Mouse (Mus musculus) cerebellum, adult 11 months (tissue): ENCODE measurements around the gene Lasp1.

ENCODE experiments used
- DNase-seq: peaks from one replicate; pipeline ENCODE4 v3.0.0; 2022

The Lasp1 gene

DNA sequence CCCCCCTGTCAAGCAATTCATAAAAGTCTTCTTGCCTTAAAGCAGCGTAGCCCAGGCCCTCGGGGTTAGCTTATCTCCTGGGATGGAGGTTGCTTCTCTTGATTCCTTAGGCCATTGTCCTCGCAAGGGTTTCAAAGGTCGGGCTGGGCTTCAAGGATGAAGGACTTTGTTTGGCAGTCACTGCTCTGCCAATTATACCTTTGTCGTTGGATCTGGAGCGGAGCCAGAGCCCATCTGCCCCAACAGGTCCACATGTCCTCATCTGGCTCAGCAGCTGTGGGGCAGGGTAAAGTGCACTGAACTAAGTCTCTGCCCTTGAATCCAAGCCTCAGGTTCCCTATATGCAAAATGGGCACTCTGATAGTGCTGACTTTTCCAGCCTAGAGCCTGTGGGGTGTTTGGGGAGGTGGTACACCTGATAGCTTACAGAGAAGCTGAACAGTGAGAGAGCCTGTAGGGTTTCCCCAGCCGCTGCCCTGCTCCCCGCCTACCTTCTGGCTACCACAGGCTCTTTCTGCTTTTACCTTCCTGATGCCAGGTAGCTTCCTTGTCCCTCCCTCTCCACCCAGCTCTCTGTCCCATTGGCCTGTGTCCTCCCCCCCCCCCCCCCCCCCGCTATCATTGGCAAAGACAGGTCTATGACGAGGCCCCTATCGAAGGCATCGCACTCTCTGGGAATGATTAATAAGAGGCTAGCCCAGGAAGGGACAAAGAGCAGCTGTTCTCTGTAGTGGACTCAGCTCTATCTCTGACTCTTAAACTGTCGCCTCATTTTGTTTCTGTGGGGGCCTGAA is 13.0 kb downstream of the Lasp1 start:
- no peak for DNase-seq

GRCm38 (mm10) chr11:97812491-97812921 is 13.7 kb downstream of the Lasp1 start:
- DNase-seq, result no peak

- DNase-seq, result no peak
Measured at GRCm38 (mm10) chr11:97813085-97813484, 14.3 kb downstream of the Lasp1 start.

DNA sequence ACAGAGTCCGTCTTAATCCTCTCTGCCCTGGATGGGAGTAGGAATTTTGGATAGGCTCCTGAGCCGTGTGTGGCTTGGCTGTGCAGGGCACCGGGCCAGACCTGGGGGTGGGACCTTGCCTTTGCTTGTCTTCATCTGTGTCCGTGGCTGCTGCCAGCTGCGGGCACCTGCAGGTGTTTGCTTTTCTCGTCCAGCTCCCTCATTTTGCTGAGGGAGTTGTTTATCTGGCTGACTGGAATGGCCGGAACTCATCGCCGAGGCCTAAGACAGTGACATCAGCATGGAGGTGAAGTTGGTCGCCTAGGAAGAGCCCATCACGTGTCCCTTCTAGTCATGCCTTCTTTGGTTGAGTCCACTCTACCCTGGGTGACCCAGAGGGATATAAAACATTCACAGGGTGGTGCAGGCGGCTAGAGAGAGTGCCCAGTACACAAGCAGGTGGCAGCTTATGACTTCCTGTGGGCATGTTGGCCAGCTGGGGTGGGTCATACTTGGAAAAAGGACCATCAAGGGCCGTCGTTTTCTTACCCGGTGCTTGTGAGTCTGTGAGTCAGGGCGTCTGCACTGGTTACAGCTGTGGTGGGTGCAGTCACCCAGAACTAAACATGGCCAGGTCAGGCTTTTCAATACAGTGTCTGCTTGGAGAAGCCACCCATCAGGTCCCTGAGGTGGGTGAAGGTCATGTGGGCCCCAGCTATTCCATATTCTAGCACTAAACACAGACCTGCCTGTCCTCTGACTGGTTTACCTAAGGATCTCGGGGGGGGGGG is 15.1 kb downstream of the Lasp1 start:
- no peak for DNase-seq

- no peak for DNase-seq
Measured at GRCm38 (mm10) chr11:97815736-97816135, 16.9 kb downstream of the Lasp1 start.

- no peak for DNase-seq
Measured at GRCm38 (mm10) chr11:97816176-97816575, 17.4 kb downstream of the Lasp1 start.

DNA sequence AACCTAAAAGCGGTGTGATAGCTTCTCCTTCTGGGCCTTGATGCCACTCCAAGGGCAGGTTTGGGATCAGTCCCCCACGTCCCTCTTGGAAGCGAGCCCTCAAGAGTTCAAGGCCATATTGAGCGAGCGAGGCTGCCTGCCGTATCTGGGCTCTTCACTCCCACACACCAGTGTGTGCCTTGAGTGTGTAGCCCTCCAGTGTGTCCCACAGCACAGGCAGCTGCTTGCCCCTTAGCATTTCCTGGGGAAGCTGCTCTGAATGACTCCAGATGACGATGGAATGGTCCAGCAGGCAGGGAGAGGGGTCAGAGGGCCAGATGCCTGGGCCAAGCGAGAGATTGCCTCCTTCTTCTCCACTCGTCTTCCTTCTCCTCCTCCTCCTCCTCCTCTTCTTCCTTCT is 18.1 kb downstream of the Lasp1 start:
- DNase-seq, result no peak

DNA sequence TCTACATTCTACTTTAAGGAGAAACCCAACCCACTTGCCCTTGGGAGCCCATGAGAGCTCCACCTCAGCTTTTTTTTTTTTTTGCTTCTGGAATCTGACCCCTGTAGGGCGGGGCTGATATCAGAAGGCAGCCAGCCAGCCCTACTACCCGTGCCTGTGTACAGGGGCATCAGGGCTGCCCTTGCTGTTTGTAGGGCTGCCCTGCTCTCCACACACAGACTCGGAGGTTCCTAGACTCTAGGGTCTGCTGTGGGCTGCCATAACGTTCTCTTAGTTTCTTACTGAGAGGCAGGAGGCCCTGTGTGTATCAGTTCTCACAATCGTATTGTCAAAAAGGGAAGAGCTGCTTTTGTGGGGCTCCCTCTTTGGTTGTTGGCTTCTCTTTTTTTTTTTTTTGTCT is 18.6 kb downstream of the Lasp1 start:
- no peak for DNase-seq

- no peak for DNase-seq
Measured at GRCm38 (mm10) chr11:97818003-97818402, 19.2 kb downstream of the Lasp1 start.

DNA sequence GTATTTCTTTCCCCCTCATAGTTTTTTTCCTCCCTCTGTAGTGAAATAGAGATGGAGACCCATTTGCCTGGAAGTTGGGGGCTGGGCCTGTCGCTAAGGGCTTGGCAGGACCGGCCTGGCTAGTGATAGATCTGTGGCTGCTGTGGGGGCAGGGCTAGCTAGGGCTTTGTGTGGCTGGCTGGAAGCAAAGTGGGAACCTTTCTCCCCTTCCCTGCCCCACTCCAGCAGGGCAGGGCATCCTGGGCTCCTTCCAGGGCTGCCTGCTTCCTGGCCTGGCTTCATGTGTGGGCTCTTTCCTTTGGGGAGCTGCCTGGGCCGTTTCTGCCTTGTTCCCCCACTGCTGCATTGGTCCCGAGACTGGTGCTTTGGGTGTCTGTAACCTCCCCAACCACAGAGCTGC is 19.8 kb downstream of the Lasp1 start:
- DNase-seq, result no peak

- no peak for DNase-seq
Measured at GRCm38 (mm10) chr11:97819102-97819501, 20.3 kb downstream of the Lasp1 start.

- DNase-seq, result no peak
Measured at GRCm38 (mm10) chr11:97819923-97820322, 21.1 kb downstream of the Lasp1 start.

GRCm38 (mm10) chr11:97820840-97821239 is 22.0 kb downstream of the Lasp1 start:
- DNase-seq, result no peak

DNA sequence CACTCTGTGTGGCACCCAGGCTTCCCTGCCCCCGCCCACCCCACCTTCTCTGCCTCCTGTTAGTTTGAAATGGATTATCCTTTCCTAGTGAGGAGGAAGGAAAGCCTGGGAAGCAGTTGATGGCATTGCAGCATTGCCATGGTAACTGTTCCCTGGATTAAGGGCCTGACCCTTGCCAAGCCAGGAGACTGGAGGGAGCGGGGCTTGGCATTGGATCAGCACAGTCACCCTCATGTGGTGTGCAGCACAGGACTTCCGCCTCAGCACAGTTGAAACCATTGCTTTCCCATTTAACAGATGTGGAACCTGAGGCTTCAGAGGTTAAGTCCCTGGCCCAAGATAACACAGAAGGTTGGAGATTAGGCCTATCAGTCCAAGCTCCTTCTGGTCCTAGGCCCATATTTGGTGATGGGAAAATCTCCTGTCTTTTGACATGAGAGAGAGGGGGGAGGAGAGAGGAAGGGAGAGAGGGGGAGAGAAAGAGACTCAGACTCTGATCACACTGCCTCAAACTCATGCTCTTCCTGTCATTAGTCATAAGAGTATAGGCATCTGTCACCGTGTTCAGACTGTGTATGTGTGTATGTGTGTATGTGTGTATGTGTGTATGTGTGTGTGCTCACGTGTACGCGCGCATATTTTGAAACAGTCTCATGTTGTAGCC is 22.7 kb downstream of the Lasp1 start:
- DNase-seq, result no peak

GRCm38 (mm10) chr11:97822840-97823603 is 24.2 kb downstream of the Lasp1 start:
- DNase-seq, result peak; percentile 70

DNA sequence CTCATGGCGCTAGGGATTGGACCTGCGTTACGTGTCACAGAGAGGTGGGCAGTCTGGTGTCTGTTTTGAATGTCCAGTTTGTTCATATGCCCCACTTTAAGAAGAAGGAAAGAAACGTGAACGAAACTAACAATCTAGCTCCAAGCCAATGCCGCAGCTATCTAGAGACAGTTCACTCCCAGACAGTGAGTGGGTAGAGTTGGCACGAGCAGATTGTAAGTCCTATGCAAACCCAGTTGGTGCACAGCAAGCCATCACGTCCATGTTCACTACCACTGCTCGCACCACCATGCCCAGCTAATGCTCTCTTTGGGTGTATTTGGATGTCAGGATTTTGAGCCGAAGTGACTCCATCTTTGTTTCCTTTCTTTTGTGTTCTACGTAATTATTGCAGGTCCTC is 25.4 kb downstream of the Lasp1 start:
- DNase-seq, result no peak

- no peak for DNase-seq
Measured at GRCm38 (mm10) chr11:97824895-97825294, 26.1 kb downstream of the Lasp1 start.

DNA sequence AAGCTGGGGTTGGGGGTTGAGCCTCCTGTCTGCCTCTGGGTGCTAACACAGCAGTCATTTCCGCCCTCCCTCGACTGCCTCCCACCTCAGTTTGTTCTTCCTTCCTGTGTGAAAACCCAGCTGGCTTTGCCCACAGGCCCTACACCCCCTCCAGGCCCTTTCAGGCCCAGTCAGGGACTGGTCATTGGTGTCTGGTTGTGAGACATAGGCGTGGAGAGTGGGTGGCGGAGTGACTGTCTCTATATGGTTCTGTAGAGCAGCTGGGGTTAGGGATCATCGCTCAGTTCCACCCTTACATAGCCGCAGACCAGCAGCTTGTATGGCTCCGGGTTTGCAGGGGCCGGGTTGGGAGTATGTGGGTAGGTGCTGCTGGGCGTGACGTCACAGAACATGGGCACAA is 26.5 kb downstream of the Lasp1 start:
- no peak for DNase-seq

DNA sequence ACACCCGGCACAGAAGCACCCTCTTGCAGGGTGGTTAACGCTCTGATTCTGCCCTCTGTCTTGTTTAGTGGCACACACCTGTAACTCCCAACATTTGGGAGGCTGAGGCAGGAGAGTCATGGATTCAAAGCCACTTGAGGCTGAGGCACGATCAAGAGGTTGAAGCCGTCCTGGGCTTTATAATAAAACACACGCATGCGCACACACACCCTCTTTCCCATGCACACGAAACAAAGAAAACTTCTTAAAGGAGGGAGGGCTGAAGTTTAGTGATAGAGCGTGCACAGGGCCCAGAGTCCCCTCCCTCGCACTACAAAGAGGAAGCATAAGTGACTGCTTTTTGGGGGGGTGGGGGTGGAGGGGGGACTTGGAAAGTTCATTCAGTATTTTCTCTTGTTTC is 27.2 kb downstream of the Lasp1 start:
- DNase-seq, result no peak

DNA sequence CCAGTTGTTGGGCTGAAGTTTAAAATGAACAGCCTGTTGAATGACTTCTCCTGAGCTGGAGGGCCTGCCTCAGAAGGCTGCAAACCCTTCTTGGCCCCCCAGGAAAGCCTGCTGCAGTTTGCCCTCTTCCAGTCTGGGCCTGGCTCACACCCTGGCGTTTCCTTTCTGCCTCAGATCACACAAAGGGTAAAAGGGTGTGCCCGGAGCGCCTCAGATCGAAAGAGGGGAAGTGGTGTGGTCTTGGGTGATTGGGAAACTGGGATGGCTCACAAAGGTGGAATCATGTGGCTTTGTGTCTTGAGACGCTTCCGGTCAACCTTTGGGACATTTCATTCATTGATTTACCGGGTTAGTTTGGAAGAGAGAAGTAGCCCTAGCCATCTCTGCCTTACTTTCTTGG is 27.6 kb downstream of the Lasp1 start:
- DNase-seq, result no peak

DNA sequence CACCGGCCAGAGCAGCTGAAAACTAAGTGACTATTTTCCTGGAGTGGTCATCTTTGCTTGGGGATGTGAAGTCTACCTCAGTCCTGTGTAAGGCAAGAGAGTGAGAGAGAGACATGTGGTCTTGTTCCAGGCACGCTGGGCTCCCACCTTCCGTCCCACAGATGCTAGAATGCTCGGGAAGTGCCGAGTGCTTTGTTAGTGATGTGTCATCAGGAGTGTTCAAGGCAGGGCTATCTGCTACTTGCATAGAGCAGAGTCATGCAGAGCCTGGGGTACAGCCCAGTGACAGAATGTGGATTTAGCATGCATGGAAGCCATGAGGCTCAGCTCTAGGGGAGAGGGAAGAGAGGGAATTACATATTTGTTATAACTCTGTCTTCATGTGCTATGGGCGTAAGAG is 28.9 kb downstream of the Lasp1 start:
- no peak for DNase-seq

DNA sequence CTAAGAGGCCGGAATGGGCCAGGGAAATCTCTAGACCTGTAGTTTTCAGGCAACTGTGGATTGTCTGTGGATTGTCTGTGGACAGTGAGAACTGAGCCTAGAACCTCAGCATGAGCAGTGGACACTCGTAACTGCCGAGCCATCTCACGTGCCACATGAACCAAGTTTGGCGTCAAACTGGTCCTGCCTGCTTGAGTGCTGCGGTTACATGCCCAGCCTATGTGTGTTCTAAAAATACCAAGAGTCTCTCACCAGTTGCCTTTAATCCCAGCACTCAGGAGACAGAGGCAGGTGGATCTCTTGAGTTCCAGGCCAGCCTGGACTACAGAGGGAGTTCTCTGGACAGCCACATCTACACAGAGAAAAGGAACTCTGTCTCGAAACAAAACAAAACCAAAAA is 30.6 kb downstream of the Lasp1 start:
- no peak for DNase-seq

- peak; percentile 6 for DNase-seq
Measured at GRCm38 (mm10) chr11:97829913-97830476, 31.2 kb downstream of the Lasp1 start.
